In genomic region chr2:161660827-161661226, GRCm38 (mm10) we compare ENCODE assay signal across 10 mouse cellular contexts.
A peak's percentile ranks its signal among the peaks of the same experiment; 100 is the strongest.
DNase-seq lines count a peak whose midpoint lies in the region; ATAC-seq and TF ChIP-seq lines count a peak whose summit lies in the region.
"Had no signal": no experiment of that assay in that cellular context is flagged by ENCODE, and none has a peak within 500 bp of the region (broad histone marks: within the 10 kb centered on the region; RNA-seq: fewer than 3 reads in every experiment).

No protein-coding gene starts in this region.

- no peak overlapping the region for H3K4me3 ChIP-seq in forebrain, embryonic 14.5 days (ENCODE audit: low read depth, low read length)
- no peak overlapping the region for H3K4me3 ChIP-seq in forebrain, embryonic 16.5 days (replicated peaks; ENCODE audit: low read length)
- H3K4me3 ChIP-seq in limb, embryonic 14.5 days (replicated peaks; ENCODE audit: low read length), result no peak overlapping the region
- H3K4me3 ChIP-seq in limb, embryonic 10.5 days, result no peak overlapping the region
- no peak overlapping the region for H3K4me3 ChIP-seq in cortical plate, adult 2 months (ENCODE audit: insufficient read depth, low read length)
- H3K4me3 ChIP-seq in forebrain, embryonic 12.5 days (replicated peaks), result no peak overlapping the region
- H3K4me3 ChIP-seq: limb, embryonic 15.5 days had no signal

- ATAC-seq in forebrain, embryonic 14.5 days, result no peak
- ATAC-seq in forebrain, embryonic 16.5 days, result no peak
- ATAC-seq in limb, embryonic 14.5 days (ENCODE audit: low FRiP score, low read depth), result no peak
- ATAC-seq in forebrain, embryonic 12.5 days (ENCODE audit: low FRiP score), result no peak
- ATAC-seq: inflammation-experienced regulatory T-cells, adult 6 months had no signal

- H3K27me3 ChIP-seq in forebrain, embryonic 14.5 days (replicated peaks; ENCODE audit: control insufficient read depth, insufficient read depth, low read length), result no peaks in the 10 kb centered on the region
- H3K27me3 ChIP-seq in forebrain, embryonic 16.5 days (replicated peaks; ENCODE audit: control insufficient read depth, insufficient read depth, low read length), result no peaks in the 10 kb centered on the region
- no peaks in the 10 kb centered on the region for H3K27me3 ChIP-seq in limb, embryonic 14.5 days (ENCODE audit: control insufficient read depth, insufficient read depth, low read length)
- no peaks in the 10 kb centered on the region for H3K27me3 ChIP-seq in limb, embryonic 10.5 days (ENCODE audit: low read depth, poor library complexity, severe bottlenecking)
- H3K27me3 ChIP-seq in forebrain, embryonic 12.5 days, result no peaks in the 10 kb centered on the region

- H3K4me2 ChIP-seq in forebrain, embryonic 14.5 days (ENCODE audit: low read length), result no peak overlapping the region
- no peak overlapping the region for H3K4me2 ChIP-seq in forebrain, embryonic 16.5 days (ENCODE audit: low read length)
- no peak overlapping the region for H3K4me2 ChIP-seq in limb, embryonic 14.5 days (replicated peaks; ENCODE audit: low read depth, low read length, severe bottlenecking)
- H3K4me2 ChIP-seq in forebrain, embryonic 12.5 days, result no peak overlapping the region
- H3K4me2 ChIP-seq: limb, embryonic 15.5 days had no signal

- DNase-seq in forebrain, embryonic 14.5 days (ENCODE audit: low spot score), result peak; percentile 68
- DNase-seq in limb, embryonic 14.5 days (ENCODE audit: low spot score), result peak; percentile 31
- DNase-seq in limb, embryonic 10.5 days (ENCODE audit: low spot score), result no peak
- peak; percentile 8 for DNase-seq in retina, adult 2 months (ENCODE audit: low read depth, low spot score)
- DNase-seq in thymus, postnatal 36 days, result no peak

- TF ChIP-seq CTCF in cortical plate, adult 2 months (IDR thresholded peaks at IDR 0.05; ENCODE audit: extremely low read depth, insufficient read depth, low read length), result peak; percentile 45; the same call in 1 of the 2 replicates

- WGBS in forebrain, embryonic 14.5 days, result 14% methylated on average over 4 of the region's 4 CpGs
- WGBS in forebrain, embryonic 16.5 days, result 15% methylated on average over 4 of the region's 4 CpGs
- WGBS in limb, embryonic 14.5 days, result 13% methylated on average over 4 of the region's 4 CpGs
- 31% methylated on average over 4 of the region's 4 CpGs for WGBS in limb, embryonic 10.5 days
- WGBS in forebrain, embryonic 12.5 days, result 31% methylated on average over 4 of the region's 4 CpGs

- H3K27ac ChIP-seq in forebrain, embryonic 14.5 days (ENCODE audit: low read depth, low read length), result no peak overlapping the region
- H3K27ac ChIP-seq in forebrain, embryonic 16.5 days (ENCODE audit: low read length), result no peak overlapping the region
- no peak overlapping the region for H3K27ac ChIP-seq in limb, embryonic 14.5 days (replicated peaks; ENCODE audit: low read depth, low read length)
- no peak overlapping the region for H3K27ac ChIP-seq in limb, embryonic 10.5 days
- H3K27ac ChIP-seq in cortical plate, adult 2 months (ENCODE audit: insufficient read depth, low read length), result no peak overlapping the region
- H3K27ac ChIP-seq in forebrain, embryonic 12.5 days, result no peak overlapping the region
- H3K27ac ChIP-seq: limb, embryonic 15.5 days had no signal

- H3K9ac ChIP-seq in forebrain, embryonic 14.5 days (ENCODE audit: low read length), result no peak overlapping the region
- no peak overlapping the region for H3K9ac ChIP-seq in forebrain, embryonic 16.5 days (replicated peaks; ENCODE audit: low read depth, low read length)
- no peak overlapping the region for H3K9ac ChIP-seq in limb, embryonic 14.5 days (ENCODE audit: low read depth, low read length, severe bottlenecking)
- H3K9ac ChIP-seq in forebrain, embryonic 12.5 days, result no peak overlapping the region
- H3K9ac ChIP-seq: limb, embryonic 15.5 days had no signal

- no peak for TF ChIP-seq POLR2A in limb, embryonic 14.5 days (IDR thresholded peaks at IDR 0.05; ENCODE audit: borderline replicate concordance, extremely low read depth, insufficient read depth, insufficient read length)
- TF ChIP-seq POLR2A in cortical plate, adult 2 months (IDR thresholded peaks at IDR 0.05; ENCODE audit: extremely low read depth, insufficient read depth, low read length), result no peak

- H3K36me3 ChIP-seq in forebrain, embryonic 14.5 days (ENCODE audit: control insufficient read depth, insufficient read depth, low read length), result no peaks in the 10 kb centered on the region
- H3K36me3 ChIP-seq in forebrain, embryonic 16.5 days (ENCODE audit: control insufficient read depth, insufficient read depth), result no peaks in the 10 kb centered on the region
- no peaks in the 10 kb centered on the region for H3K36me3 ChIP-seq in limb, embryonic 14.5 days (ENCODE audit: control insufficient read depth, insufficient read depth, low read length)
- no peaks in the 10 kb centered on the region for H3K36me3 ChIP-seq in limb, embryonic 10.5 days
- H3K36me3 ChIP-seq in forebrain, embryonic 12.5 days (replicated peaks), result no peaks in the 10 kb centered on the region
- H3K36me3 ChIP-seq: limb, embryonic 15.5 days had no signal

- no peaks in the 10 kb centered on the region for H3K9me3 ChIP-seq in forebrain, embryonic 14.5 days (replicated peaks; ENCODE audit: control insufficient read depth, low read length)
- H3K9me3 ChIP-seq in forebrain, embryonic 16.5 days (ENCODE audit: control insufficient read depth, low read length), result no peaks in the 10 kb centered on the region
- no peaks in the 10 kb centered on the region for H3K9me3 ChIP-seq in limb, embryonic 14.5 days (ENCODE audit: control insufficient read depth, low read length)
- H3K9me3 ChIP-seq in limb, embryonic 10.5 days (replicated peaks), result no peaks in the 10 kb centered on the region
- no peaks in the 10 kb centered on the region for H3K9me3 ChIP-seq in forebrain, embryonic 12.5 days
- H3K9me3 ChIP-seq: limb, embryonic 15.5 days had no signal

- H3K4me1 ChIP-seq in forebrain, embryonic 14.5 days (ENCODE audit: control insufficient read depth, insufficient read depth, low read length), result peaks cover 3% of the 10 kb centered on the region; the same call in 1 of the 2 replicates
- peaks cover 8% of the 10 kb centered on the region for H3K4me1 ChIP-seq in forebrain, embryonic 16.5 days (replicated peaks; ENCODE audit: control insufficient read depth, insufficient read depth, low read length)
- no peaks in the 10 kb centered on the region for H3K4me1 ChIP-seq in limb, embryonic 14.5 days (ENCODE audit: control insufficient read depth, insufficient read depth, low read length)
- H3K4me1 ChIP-seq in limb, embryonic 10.5 days, result peaks cover 7% of the 10 kb centered on the region; the same call in 1 of the 2 replicates
- H3K4me1 ChIP-seq in cortical plate, adult 2 months (ENCODE audit: control insufficient read depth, insufficient read depth, low read length), result no peaks in the 10 kb centered on the region; the same call in 1 of the 2 replicates
- no peaks in the 10 kb centered on the region for H3K4me1 ChIP-seq in forebrain, embryonic 12.5 days
- H3K4me1 ChIP-seq: limb, embryonic 15.5 days had no signal

Comparison
In these comparisons a context has a peak if more than half of its experiments do, and no peak if none do; other contexts are left out.
1. DNase-seq: peak in forebrain, embryonic 14.5 days (single experiment), limb, embryonic 14.5 days (single experiment) and retina, adult 2 months (single experiment); none in limb, embryonic 10.5 days (single experiment) and thymus, postnatal 36 days (0 of 2).